In the genomic region with DNA sequence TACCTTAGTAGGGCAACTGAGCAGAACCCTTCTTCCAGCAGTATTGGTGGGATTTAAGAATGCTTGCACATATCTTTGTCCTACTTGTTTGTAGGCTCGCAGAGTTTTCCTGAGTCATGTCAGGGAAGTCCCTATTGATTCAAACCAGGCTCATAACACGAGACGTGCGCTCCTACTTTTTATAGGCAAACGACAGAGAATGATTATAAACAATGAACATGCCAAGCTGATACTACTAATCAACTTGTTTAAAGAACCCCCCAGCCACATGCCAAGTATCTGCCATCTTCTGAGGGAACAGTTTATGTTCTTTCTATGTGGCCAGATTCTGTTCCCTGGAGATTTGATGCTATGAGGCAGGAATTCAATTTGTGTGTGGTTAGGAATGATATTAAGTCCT, we compare ENCODE assay signal across 26 mouse cellular contexts. TPM values are rescaled to one million over a fixed set of nuclear protein-coding genes. Genes with fewer than 3 reads are reported as not detected.
DNase-seq lines count a peak whose midpoint lies in the region; ATAC-seq and TF ChIP-seq lines count a peak whose summit lies in the region.
"Had no signal": no experiment of that assay in that cellular context is flagged by ENCODE, and none has a peak within 500 bp of the region (broad histone marks: within the 10 kb centered on the region; RNA-seq: fewer than 3 reads in every experiment).

No protein-coding gene starts in this region.

- DNase-seq in lung, adult 18-20 months = no peak
- DNase-seq in midbrain, embryonic 11.5 days (ENCODE audit: low spot score, missing footprints) = peak; percentile 83
- peak; percentile 35 for DNase-seq in NIH3T3 (ENCODE audit: low read depth)
- DNase-seq in stomach, postnatal 0 days (ENCODE audit: low spot score) = no peak
- DNase-seq in adrenal gland, postnatal 36 days = no peak
- no peak for DNase-seq in embryo, embryonic 9.5 days (ENCODE audit: extremely low spot score)
- DNase-seq: adrenal gland, adult 2 months; adrenal gland, postnatal 25 days; cerebellum, adult 11 months; cerebellum, adult 8-10 months; cerebellum, postnatal 14 days; embryo, embryonic 11 days; gastrocnemius, adult 2 months; gastrocnemius, postnatal 36 days; heart, adult 11 months; heart, postnatal 36 days had no signal

- no peak for TF ChIP-seq CTCF in stomach, postnatal 0 days (IDR thresholded peaks at IDR 0.05; ENCODE audit: low read depth)

- no peak for ATAC-seq in lung, embryonic 15.5 days (ENCODE audit: borderline replicate concordance, extremely low read depth, low FRiP score, low TSS enrichment)
- no peak for ATAC-seq in midbrain, embryonic 11.5 days (ENCODE audit: low FRiP score)
- ATAC-seq in midbrain, embryonic 13.5 days = no peak
- no peak for ATAC-seq in stomach, postnatal 0 days (ENCODE audit: low FRiP score, low TSS enrichment)
- ATAC-seq: forebrain, embryonic 13.5 days had no signal

- no peak overlapping the region for H3K4me3 ChIP-seq in lung, embryonic 15.5 days
- no peak overlapping the region for H3K4me3 ChIP-seq in midbrain, embryonic 11.5 days (ENCODE audit: low read depth, low read length)
- no peak overlapping the region for H3K4me3 ChIP-seq in midbrain, embryonic 13.5 days (replicated peaks)
- H3K4me3 ChIP-seq in stomach, postnatal 0 days (ENCODE audit: low read depth, low read length) = no peak overlapping the region
- H3K4me3 ChIP-seq: embryonic facial prominence, embryonic 13.5 days; forebrain, embryonic 13.5 days; gastrocnemius, adult 2 months; heart, embryonic 13.5 days; hindbrain, embryonic 15.5 days had no signal

- peak overlapping the region; percentile 55; the same call in 1 of the 2 replicates for H3K27ac ChIP-seq in lung, embryonic 15.5 days
- H3K27ac ChIP-seq in midbrain, embryonic 11.5 days (ENCODE audit: low read depth, low read length) = no peak overlapping the region
- no peak overlapping the region for H3K27ac ChIP-seq in midbrain, embryonic 13.5 days
- H3K27ac ChIP-seq in stomach, postnatal 0 days (replicated peaks) = no peak overlapping the region
- H3K27ac ChIP-seq: embryonic facial prominence, embryonic 13.5 days; forebrain, embryonic 13.5 days; gastrocnemius, adult 2 months; heart, embryonic 13.5 days; hindbrain, embryonic 15.5 days had no signal

- peaks cover 26% of the 10 kb centered on the region for H3K4me1 ChIP-seq in lung, embryonic 15.5 days
- H3K4me1 ChIP-seq in midbrain, embryonic 11.5 days (ENCODE audit: control insufficient read depth, insufficient read depth, low read length) = no peaks in the 10 kb centered on the region
- H3K4me1 ChIP-seq in midbrain, embryonic 13.5 days (replicated peaks) = 0 out of 2 replicates have a peak, but pooled peaks cover 1% of the 10 kb centered on the region
- no peaks in the 10 kb centered on the region for H3K4me1 ChIP-seq in stomach, postnatal 0 days (replicated peaks; ENCODE audit: control insufficient read depth, insufficient read depth)
- H3K4me1 ChIP-seq: hindbrain, embryonic 15.5 days had no signal

- TF ChIP-seq EP300 in stomach, postnatal 0 days (optimal IDR thresholded peaks at IDR 0.05) = peak; percentile 54

- H3K4me2 ChIP-seq in lung, embryonic 15.5 days = no peak overlapping the region
- no peak overlapping the region for H3K4me2 ChIP-seq in midbrain, embryonic 11.5 days
- H3K4me2 ChIP-seq in midbrain, embryonic 13.5 days (replicated peaks) = no peak overlapping the region
- H3K4me2 ChIP-seq in stomach, postnatal 0 days (replicated peaks; ENCODE audit: low read depth) = no peak overlapping the region
- H3K4me2 ChIP-seq: embryonic facial prominence, embryonic 13.5 days; forebrain, embryonic 13.5 days; heart, embryonic 13.5 days; hindbrain, embryonic 15.5 days had no signal

- no peaks in the 10 kb centered on the region for H3K27me3 ChIP-seq in lung, embryonic 15.5 days
- no peaks in the 10 kb centered on the region for H3K27me3 ChIP-seq in midbrain, embryonic 11.5 days (ENCODE audit: control insufficient read depth, insufficient read depth, low read length)
- no peaks in the 10 kb centered on the region for H3K27me3 ChIP-seq in midbrain, embryonic 13.5 days
- no peaks in the 10 kb centered on the region for H3K27me3 ChIP-seq in stomach, postnatal 0 days (ENCODE audit: control insufficient read depth, insufficient read depth, low read length)
- H3K27me3 ChIP-seq: embryonic facial prominence, embryonic 13.5 days; forebrain, embryonic 13.5 days; heart, embryonic 13.5 days; hindbrain, embryonic 15.5 days had no signal

- H3K36me3 ChIP-seq in lung, embryonic 15.5 days = no peaks in the 10 kb centered on the region
- no peaks in the 10 kb centered on the region for H3K36me3 ChIP-seq in midbrain, embryonic 11.5 days (ENCODE audit: control insufficient read depth, insufficient read depth, low read length)
- H3K36me3 ChIP-seq in midbrain, embryonic 13.5 days = no peaks in the 10 kb centered on the region
- no peaks in the 10 kb centered on the region for H3K36me3 ChIP-seq in stomach, postnatal 0 days (ENCODE audit: control insufficient read depth, insufficient read depth, low read length)
- H3K36me3 ChIP-seq: embryonic facial prominence, embryonic 13.5 days; heart, embryonic 13.5 days; hindbrain, embryonic 15.5 days had no signal

- no peaks in the 10 kb centered on the region for H3K9me3 ChIP-seq in lung, embryonic 15.5 days
- no peaks in the 10 kb centered on the region for H3K9me3 ChIP-seq in midbrain, embryonic 11.5 days (ENCODE audit: control insufficient read depth, low read length)
- no peaks in the 10 kb centered on the region for H3K9me3 ChIP-seq in midbrain, embryonic 13.5 days
- H3K9me3 ChIP-seq in stomach, postnatal 0 days (ENCODE audit: control insufficient read depth, low read length) = no peaks in the 10 kb centered on the region
- H3K9me3 ChIP-seq: embryonic facial prominence, embryonic 13.5 days; forebrain, embryonic 13.5 days; heart, embryonic 13.5 days; hindbrain, embryonic 15.5 days had no signal

- H3K9ac ChIP-seq in lung, embryonic 15.5 days = no peak overlapping the region
- H3K9ac ChIP-seq in midbrain, embryonic 11.5 days (ENCODE audit: low read length) = no peak overlapping the region
- no peak overlapping the region for H3K9ac ChIP-seq in midbrain, embryonic 13.5 days (replicated peaks)
- H3K9ac ChIP-seq in stomach, postnatal 0 days (ENCODE audit: low read length) = no peak overlapping the region
- H3K9ac ChIP-seq: embryonic facial prominence, embryonic 13.5 days; forebrain, embryonic 13.5 days; heart, embryonic 13.5 days; hindbrain, embryonic 15.5 days had no signal

- 32% methylated on average over 5 of the region's 5 CpGs for WGBS in lung, embryonic 15.5 days
- WGBS in midbrain, embryonic 11.5 days = 81% methylated on average over 5 of the region's 5 CpGs
- 83% methylated on average over 5 of the region's 5 CpGs for WGBS in midbrain, embryonic 13.5 days
- 29% methylated on average over 5 of the region's 5 CpGs for WGBS in stomach, postnatal 0 days

RNA-seq across cellular contexts. Expression of a gene that starts 28.3 kb away (rescaled TPM):
- polyA plus RNA-seq in lung, embryonic 15.5 days (2015; fragmentation: Nextera tagmentation; extraction: Ambion mirVana) = not detected in 2 replicates
- not detected in 2 replicates for polyA plus RNA-seq in midbrain, embryonic 11.5 days (2014; fragmentation: Nextera tagmentation; extraction: Ambion mirVana)
- polyA plus RNA-seq in midbrain, embryonic 13.5 days (2015; fragmentation: Nextera tagmentation; extraction: Ambion mirVana) = not detected in 2 replicates
- not detected in 2 replicates for polyA plus RNA-seq in stomach, postnatal 0 days (2015; fragmentation: Nextera tagmentation; extraction: Ambion mirVana)
- total RNA-seq in adrenal gland, postnatal 36 days (2021) = not detected
- total RNA-seq: adrenal gland, adult 2 months; adrenal gland, postnatal 25 days; common myeloid progenitor, adult 5-6 weeks; gastrocnemius, adult 2 months; gastrocnemius, postnatal 36 days; heart, postnatal 36 days had no signal
- polyA plus RNA-seq: adrenal gland, adult 2 months; C2C12; embryonic facial prominence, embryonic 13.5 days; forebrain, embryonic 13.5 days; heart, embryonic 13.5 days; heart, postnatal 0 days; hindbrain, embryonic 11.5 days; hindbrain, embryonic 15.5 days had no signal

Comparison
In these comparisons a context has a peak if more than half of its experiments do, and no peak if none do; other contexts are left out.
1. DNase-seq: peak in midbrain, embryonic 11.5 days (single experiment) and NIH3T3 (single experiment); none in lung, adult 18-20 months (0 of 2), stomach, postnatal 0 days (single experiment), adrenal gland, postnatal 36 days (0 of 2) and embryo, embryonic 9.5 days (single experiment).